Mouse (Mus musculus) MEL (cell line): Measurements from ENCODE around the gene Tubg1. TPM values are rescaled to one million over a fixed set of nuclear protein-coding genes. Genes with fewer than 3 reads are reported as not detected.

Experiments
- DNase-seq: peaks from one replicate; pipeline ENCODE4 v3.0.0; 2011; ENCODE audit warnings: low read depth, low spot score
- H3K27ac ChIP-seq: 2 replicates; pipeline ENCODE4 v1.5.1; 2012; ENCODE audit warnings: low read depth, mild to moderate bottlenecking, control low read depth, low read length, moderate library complexity; ENCODE audit not compliant: control insufficient read depth
- H3K27me3 ChIP-seq, 2 experiments: fragments of 150-350 bp in 1 of 2; sonication (generic) in 1 of 2; 2 replicates each; pipeline ENCODE4 v1.6.1; 2012; ENCODE audit warnings: low read length in 2 of 2, mild to moderate bottlenecking in 2 of 2, improper control_type of control experiment in 1 of 2, moderate library complexity in 1 of 2; ENCODE audit not compliant: insufficient read depth in 2 of 2, control insufficient read depth in 1 of 2
- H3K36me3 ChIP-seq, 2 experiments: 2 replicates each; pipeline ENCODE4 v1.6.1; 2012 to 2014; ENCODE audit warnings: low read length in 2 of 2, improper control_type of control experiment in 1 of 2, inconsistent platforms in 1 of 2, mild to moderate bottlenecking in 1 of 2; ENCODE audit not compliant: insufficient read depth in 2 of 2, control insufficient read depth in 1 of 2
- H3K4me1 ChIP-seq, 2 experiments: fragments of 150-350 bp in 1 of 2; sonication (generic) in 1 of 2; 2 replicates each; pipeline ENCODE4 v1.6.1; 2012; ENCODE audit warnings: low read length in 2 of 2, improper control_type of control experiment in 1 of 2, mild to moderate bottlenecking in 1 of 2; ENCODE audit not compliant: insufficient read depth in 2 of 2, control insufficient read depth in 1 of 2
- H3K4me3 ChIP-seq, 2 experiments: fragments of 150-350 bp in 1 of 2; sonication (generic) in 1 of 2; 2 replicates each; pipeline ENCODE4 v1.5.1; 2012; ENCODE audit warnings: low read depth in 2 of 2, low read length in 2 of 2, mild to moderate bottlenecking in 2 of 2, moderate library complexity in 2 of 2, control low read depth in 1 of 2, improper control_type of control experiment in 1 of 2; ENCODE audit not compliant: control insufficient read depth in 1 of 2, insufficient read depth in 1 of 2
- H3K79me2 ChIP-seq: 2 replicates; pipeline ENCODE4 v1.6.1; 2012; ENCODE audit warnings: mild to moderate bottlenecking, low read length, moderate library complexity; ENCODE audit not compliant: control insufficient read depth, poor library complexity, insufficient read depth
- H3K9ac ChIP-seq: 2 replicates; pipeline ENCODE4 v1.6.1; 2012; ENCODE audit warnings: low read depth, mild to moderate bottlenecking, control low read depth, low read length, moderate library complexity; ENCODE audit not compliant: control insufficient read depth, poor library complexity, severe bottlenecking
- H3K9me3 ChIP-seq: fragments of 150-350 bp; sonication (generic); replicated peaks from 2 replicates; pipeline ENCODE4 v1.6.1; 2012; ENCODE audit warnings: mild to moderate bottlenecking, low read length, improper control_type of control experiment, moderate library complexity; ENCODE audit not compliant: insufficient read depth
- BHLHE40 ChIP-seq: IDR thresholded peaks from 2 replicates; pipeline ENCODE4 v1.6.1; 2012; ENCODE audit warnings: low read depth, mild to moderate bottlenecking, inconsistent platforms, low read length, improper control_type of control experiment, borderline replicate concordance
- CTCF ChIP-seq, 3 experiments: IDR thresholded peaks in 2 of 3; conservative IDR thresholded peaks in 1 of 3; 2 replicates each; pipeline ENCODE4 v1.5.1; 2011 to 2012; ENCODE audit warnings: low read length in 3 of 3, low read depth in 2 of 3, mild to moderate bottlenecking in 2 of 3, improper control_type of control experiment in 1 of 3, inconsistent platforms in 1 of 3, mixed read lengths in 1 of 3, moderate library complexity in 1 of 3; ENCODE audit not compliant: control insufficient read depth in 1 of 3, insufficient read depth in 1 of 3, poor library complexity in 1 of 3, severe bottlenecking in 1 of 3
- E2F4 ChIP-seq: IDR thresholded peaks from 2 replicates; pipeline ENCODE4 v1.6.1; 2011; ENCODE audit warnings: low read depth, low read length, improper control_type of control experiment, borderline replicate concordance
- EP300 ChIP-seq, 2 experiments: IDR thresholded peaks; 2 replicates each; pipeline ENCODE4 v1.6.1; 2011; ENCODE audit warnings: improper control_type of control experiment in 2 of 2, low read length in 2 of 2, low read depth in 1 of 2, mild to moderate bottlenecking in 1 of 2
- ETS1 ChIP-seq: IDR thresholded peaks from 2 replicates; pipeline ENCODE4 v1.6.1; 2012; ENCODE audit warnings: low read depth, mild to moderate bottlenecking, inconsistent platforms, low read length, improper control_type of control experiment, moderate library complexity
- GABPA ChIP-seq: IDR thresholded peaks from 2 replicates; pipeline ENCODE4 v1.6.1; 2012; ENCODE audit warnings: low read depth, mild to moderate bottlenecking, inconsistent platforms, low read length, improper control_type of control experiment, moderate library complexity
- KAT2A ChIP-seq: conservative IDR thresholded peaks from 2 replicates; pipeline ENCODE4 v1.6.1; 2012; ENCODE audit warnings: low read depth, low read length, improper control_type of control experiment, inconsistent platforms
- MAX ChIP-seq: IDR thresholded peaks from 2 replicates; pipeline ENCODE4 v1.6.1; 2011; ENCODE audit warnings: low read length, improper control_type of control experiment
- MAZ ChIP-seq: IDR thresholded peaks from 2 replicates; pipeline ENCODE4 v1.6.1; 2012; ENCODE audit warnings: low read depth, mild to moderate bottlenecking, inconsistent platforms, low read length, improper control_type of control experiment
- MEF2A ChIP-seq: IDR thresholded peaks from 2 replicates; pipeline ENCODE4 v1.6.1; 2014; ENCODE audit warnings: low read depth, mild to moderate bottlenecking, inconsistent platforms, low read length, improper control_type of control experiment; ENCODE audit not compliant: poor library complexity, insufficient replicate concordance, severe bottlenecking; ENCODE audit errors: extremely low read depth
- MXI1 ChIP-seq: IDR thresholded peaks from 2 replicates; pipeline ENCODE4 v1.6.1; 2011; ENCODE audit warnings: mild to moderate bottlenecking, low read depth, low read length, improper control_type of control experiment
- NELFE ChIP-seq: IDR thresholded peaks from 2 replicates; pipeline ENCODE4 v1.6.1; 2011; ENCODE audit warnings: low read depth, low read length, improper control_type of control experiment
- NRF1 ChIP-seq: IDR thresholded peaks from 2 replicates; pipeline ENCODE4 v1.6.1; 2014; ENCODE audit warnings: low read depth, mild to moderate bottlenecking, inconsistent platforms, low read length, improper control_type of control experiment, moderate library complexity; ENCODE audit not compliant: poor library complexity, insufficient read depth, severe bottlenecking
- POLR2A ChIP-seq, 2 experiments: IDR thresholded peaks; 2 replicates each; pipeline ENCODE4 v1.6.1; 2011 to 2012; ENCODE audit warnings: low read length in 2 of 2, mild to moderate bottlenecking in 2 of 2, control low read depth in 1 of 2, improper control_type of control experiment in 1 of 2, low read depth in 1 of 2, moderate library complexity in 1 of 2; ENCODE audit not compliant: control insufficient read depth in 1 of 2, insufficient read depth in 1 of 2, poor library complexity in 1 of 2
- POLR2AphosphoS2 ChIP-seq: IDR thresholded peaks from 2 replicates; pipeline ENCODE4 v1.6.1; 2011; ENCODE audit warnings: low read length, improper control_type of control experiment
- POLR2AphosphoS5 ChIP-seq: IDR thresholded peaks from 2 replicates; pipeline ENCODE4 v1.6.1; 2012; ENCODE audit warnings: low read depth, borderline replicate concordance, mild to moderate bottlenecking, inconsistent platforms, low read length, moderate library complexity, mixed read lengths
- RCOR1 ChIP-seq: IDR thresholded peaks from 2 replicates; pipeline ENCODE4 v1.6.1; 2012; ENCODE audit warnings: low read depth, mild to moderate bottlenecking, inconsistent platforms, low read length, improper control_type of control experiment
- SIN3A ChIP-seq: IDR thresholded peaks from 2 replicates; pipeline ENCODE4 v1.6.1; 2012; ENCODE audit warnings: low read length, improper control_type of control experiment, inconsistent platforms
- SMC3 ChIP-seq: IDR thresholded peaks from 2 replicates; pipeline ENCODE4 v1.6.1; 2011; ENCODE audit warnings: low read depth, low read length, improper control_type of control experiment
- TAL1 ChIP-seq: IDR thresholded peaks from 2 replicates; pipeline ENCODE4 v1.6.1; 2012; ENCODE audit warnings: mild to moderate bottlenecking, inconsistent platforms, low read length, moderate library complexity, mixed read lengths
- TCF12 ChIP-seq: IDR thresholded peaks from 2 replicates; pipeline ENCODE4 v1.6.1; 2014; ENCODE audit warnings: low read depth, mild to moderate bottlenecking, inconsistent platforms, low read length, improper control_type of control experiment, moderate library complexity
- UBTF ChIP-seq: IDR thresholded peaks from 2 replicates; pipeline ENCODE4 v1.6.1; 2012; ENCODE audit warnings: low read depth, mild to moderate bottlenecking, inconsistent platforms, low read length, improper control_type of control experiment, moderate library complexity, borderline replicate concordance; ENCODE audit not compliant: insufficient read depth
- USF1 ChIP-seq: IDR thresholded peaks from 2 replicates; pipeline ENCODE4 v1.6.1; 2014; ENCODE audit warnings: low read depth, mild to moderate bottlenecking, inconsistent platforms, low read length, improper control_type of control experiment, moderate library complexity
- USF2 ChIP-seq, 2 experiments: IDR thresholded peaks; 2 replicates each; pipeline ENCODE4 v1.6.1; 2011 to 2012; ENCODE audit warnings: improper control_type of control experiment in 2 of 2, low read length in 2 of 2, borderline replicate concordance in 1 of 2, inconsistent platforms in 1 of 2, low read depth in 1 of 2, mild to moderate bottlenecking in 1 of 2; ENCODE audit not compliant: insufficient read depth in 1 of 2
- ZNF384 ChIP-seq: IDR thresholded peaks from 2 replicates; pipeline ENCODE4 v1.6.1; 2012; ENCODE audit warnings: low read depth, mild to moderate bottlenecking, inconsistent platforms, low read length, improper control_type of control experiment
- polyA plus RNA-seq, 2 experiments: library from polyadenylated mRNA; stranded (reverse) in 1 of 2; unstranded in 1 of 2; fragments of >175 nt in 1 of 2; fragments of >200 nt in 1 of 2; gene quantifications; 2 replicates each; pipeline versions ENCODE4 v1.2.1 to v1.2.4; 2012; ENCODE audit warnings: low replicate concordance in 2 of 2, low read depth in 1 of 2; ENCODE audit not compliant: insufficient read length in 2 of 2, insufficient read depth in 1 of 2, missing spikeins in 1 of 2
- total RNA-seq: library from RNA; depleted of rRNA; stranded (reverse); fragments of 300-350 nt; gene quantifications from 2 replicates; pipeline ENCODE4 v1.2.3, GENCODE M21; 2012

The Tubg1 gene
- total and polyA plus RNA-seq, 3 experiments = 60.0 to 183 (median 125) TPM

- Histone ChIP-seq H3K9ac (no peak overlapping the region), H3K4me3 (no peak overlapping the region), H3K27me3 (no peaks in the 10 kb centered on the region), H3K36me3 (no peaks in the 10 kb centered on the region), H3K4me1 (no peaks in the 10 kb centered on the region; a peak in 1 of 4 replicates), H3K27ac (no peak overlapping the region), H3K9me3 (no peaks in the 10 kb centered on the region), H3K79me2 (no peaks in the 10 kb centered on the region)
- TF ChIP-seq EP300 (IDR thresholded peaks at IDR 0.05; ENCODE audit: low read depth in 1 of 2, low read length in 2 of 2) (no peak), KAT2A (no peak), MXI1 (no peak), GABPA (no peak), BHLHE40 (no peak), MEF2A (no peak), POLR2AphosphoS2 (no peak), ZNF384 (no peak), SMC3 (no peak), E2F4 (no peak), ETS1 (no peak), TCF12 (no peak), SIN3A (no peak), MAZ (no peak)
- DNase-seq = no peak
These were observed 44.6 kb downstream of the Tubg1 start for GRCm38 (mm10) chr11:101164351-101164665.

GRCm38 (mm10) chr11:101164677-101165580, 45.2 kb downstream of the Tubg1 start:
- H3K27me3 ChIP-seq = no peaks in the 10 kb centered on the region; a peak in 1 of 4 replicates
- no peaks in the 10 kb centered on the region for H3K9me3 ChIP-seq
- no peak overlapping the region for H3K27ac ChIP-seq
- TF ChIP-seq RCOR1 = no peak
- TF ChIP-seq MEF2A = no peak
- no peak for TF ChIP-seq GABPA
- no peak for TF ChIP-seq UBTF
- no peak for TF ChIP-seq POLR2AphosphoS5
- no peak for TF ChIP-seq USF2 (IDR thresholded peaks at IDR 0.05; ENCODE audit: borderline replicate concordance in 1 of 2, insufficient read depth in 1 of 2, low read depth in 1 of 2, low read length in 2 of 2)
- TF ChIP-seq EP300 (IDR thresholded peaks at IDR 0.05; ENCODE audit: low read depth in 1 of 2, low read length in 2 of 2) = no peak
- no peak for TF ChIP-seq MXI1
- TF ChIP-seq BHLHE40 = no peak
- no peak for TF ChIP-seq ZNF384
- TF ChIP-seq TAL1 = no peak
- no peak for TF ChIP-seq KAT2A
- no peak for TF ChIP-seq MAX
- TF ChIP-seq NRF1 = no peak
- TF ChIP-seq USF1 = no peak
- no peak for TF ChIP-seq NELFE
- TF ChIP-seq TCF12 = no peak
- TF ChIP-seq POLR2A (IDR thresholded peaks at IDR 0.05; ENCODE audit: control insufficient read depth in 1 of 2, insufficient read depth in 1 of 2, low read depth in 1 of 2, low read length in 2 of 2, poor library complexity in 1 of 2) = no peak
- TF ChIP-seq CTCF (IDR thresholded peaks at IDR 0.05 in 2 of 3, conservative IDR thresholded peaks at IDR 0.05 in 1 of 3; ENCODE audit: control insufficient read depth in 1 of 3, insufficient read depth in 1 of 3, low read depth in 2 of 3, low read length in 3 of 3, poor library complexity in 1 of 3, severe bottlenecking in 1 of 3) = no peak
- no peak overlapping the region for H3K4me3 ChIP-seq
- DNase-seq = no peak
- H3K79me2 ChIP-seq = no peaks in the 10 kb centered on the region
- peaks cover 0 to 2% of the 10 kb centered on the region in 2 experiments; a peak in 1 of 4 replicates for H3K4me1 ChIP-seq
- H3K36me3 ChIP-seq = no peaks in the 10 kb centered on the region
- H3K9ac ChIP-seq = no peak overlapping the region
